In genomic region chr3:40893816-40894258, GRCm38 (mm10) we compare ENCODE assay signal across 8 mouse cellular contexts. TPM values are rescaled to one million over a fixed set of nuclear protein-coding genes. Genes with fewer than 3 reads are reported as not detected.
DNase-seq lines count a peak whose midpoint lies in the region; ATAC-seq and TF ChIP-seq lines count a peak whose summit lies in the region.
"Not testable (repeated sequence)": the region's sequence is repeated elsewhere in the genome, so short reads cannot be mapped to it uniquely, and the experiment has no call there.

No protein-coding gene starts in this region.

- H3K9ac ChIP-seq in MEL (ENCODE audit: control insufficient read depth, low read depth, low read length, poor library complexity, severe bottlenecking): peak overlapping the region; percentile 80
- H3K9ac ChIP-seq in lung, embryonic 16.5 days (ENCODE audit: low read length): peak overlapping the region; percentile 70

- H3K27ac ChIP-seq in MEL (ENCODE audit: control insufficient read depth, low read depth, low read length): not testable (repeated sequence)
- peak overlapping the region; percentile 14; the same call in 1 of the 2 replicates for H3K27ac ChIP-seq in cerebellum, adult 2 months (ENCODE audit: insufficient read depth, low read length)
- H3K27ac ChIP-seq in lung, embryonic 16.5 days (ENCODE audit: low read length): peak overlapping the region; percentile 44; the same call in 1 of the 2 replicates

- peak overlapping the region; percentile 58 for H3K4me2 ChIP-seq in lung, embryonic 16.5 days (ENCODE audit: low read depth, low read length)

- peak; percentile 97 to 98 for ATAC-seq in hematopoietic stem cell, adult 5-6 weeks (replicated peaks in 1 of 2; ENCODE audit: insufficient read depth in 1 of 2, low FRiP score in 2 of 2, low TSS enrichment in 1 of 2, low read depth in 1 of 2, poor library complexity in 2 of 2, severe bottlenecking in 2 of 2)
- ATAC-seq in lung, embryonic 16.5 days (ENCODE audit: low read depth): peak; percentile 100

- H3K4me3 ChIP-seq in MEL (ENCODE audit: control insufficient read depth in 1 of 2, insufficient read depth in 1 of 2, low read depth in 2 of 2, low read length in 2 of 2): peak overlapping the region; percentile 83 to 87
- H3K4me3 ChIP-seq in cerebellum, adult 2 months (replicated peaks; ENCODE audit: insufficient read depth, low read depth, low read length): peak overlapping the region; percentile 74
- H3K4me3 ChIP-seq in lung, embryonic 16.5 days (ENCODE audit: low read length): peak overlapping the region; percentile 56

- peak in 1 of 2 experiments; percentile 69; a peak in 2 of 4 replicates for TF ChIP-seq POLR2A in MEL (IDR thresholded peaks at IDR 0.05; ENCODE audit: control insufficient read depth in 1 of 2, insufficient read depth in 1 of 2, low read depth in 1 of 2, low read length in 2 of 2, poor library complexity in 1 of 2)
- not testable (repeated sequence) for TF ChIP-seq POLR2A in cerebellum, adult 2 months (IDR thresholded peaks at IDR 0.05; ENCODE audit: borderline replicate concordance, insufficient read depth, low read length)

- DNase-seq in MEL (ENCODE audit: low read depth, low spot score): peak; percentile 98
- DNase-seq in cerebellum, adult 2 months: peak; percentile 99 to 100
- DNase-seq in forelimb bud, embryonic 11.5 days (ENCODE audit: low read depth, low spot score): peak; percentile 99
- peak; percentile 95 for DNase-seq in layer of hippocampus, adult 9-10 months (ENCODE audit: low spot score)
- peak; percentile 88 for DNase-seq in ovary, postnatal 10 days (ENCODE audit: low spot score)
- peak; percentile 98 to 99 for DNase-seq in thymus, postnatal 10 days (ENCODE audit: low spot score in 2 of 2)

- not testable (repeated sequence) for H3K79me2 ChIP-seq in MEL (ENCODE audit: control insufficient read depth, insufficient read depth, low read length, poor library complexity)

- not testable (repeated sequence) for H3K27me3 ChIP-seq in MEL (ENCODE audit: control insufficient read depth in 1 of 2, insufficient read depth in 2 of 2, low read length in 2 of 2); cerebellum, adult 2 months (ENCODE audit: control insufficient read depth, insufficient read depth, low read length); lung, embryonic 16.5 days (ENCODE audit: control insufficient read depth, insufficient read depth, low read depth, low read length)

- peak; percentile 13 for TF ChIP-seq RAD21 in MEL (IDR thresholded peaks at IDR 0.05; ENCODE audit: low read depth, low read length)

- WGBS in cerebellum, adult 2 months: under 1% methylated on average over 38 of the region's 38 CpGs
- WGBS in lung, embryonic 16.5 days: under 1% methylated on average over 33 of the region's 38 CpGs

- H3K9me3 ChIP-seq in MEL (replicated peaks; ENCODE audit: insufficient read depth, low read length); lung, embryonic 16.5 days (ENCODE audit: control insufficient read depth, low read length): not testable (repeated sequence)

- TF ChIP-seq CTCF in MEL (IDR thresholded peaks at IDR 0.05 in 2 of 3, conservative IDR thresholded peaks at IDR 0.05 in 1 of 3; ENCODE audit: control insufficient read depth in 1 of 3, insufficient read depth in 1 of 3, low read depth in 2 of 3, low read length in 3 of 3, poor library complexity in 1 of 3, severe bottlenecking in 1 of 3): peak; percentile 18 to 53 (median 38); a peak in 4 of 6 replicates
- TF ChIP-seq CTCF in cerebellum, adult 2 months (IDR thresholded peaks at IDR 0.05; ENCODE audit: borderline replicate concordance, insufficient read depth, low read depth, low read length): peak; percentile 47; the same call in 1 of the 2 replicates

- TF ChIP-seq EP300 in MEL (IDR thresholded peaks at IDR 0.05; ENCODE audit: low read depth in 1 of 2, low read length in 2 of 2): not testable (repeated sequence)

- not testable (repeated sequence) for H3K36me3 ChIP-seq in MEL (ENCODE audit: control insufficient read depth in 1 of 2, insufficient read depth in 2 of 2, low read length in 2 of 2); lung, embryonic 16.5 days (ENCODE audit: control insufficient read depth, insufficient read depth, low read length)

- not testable (repeated sequence) for H3K4me1 ChIP-seq in MEL (ENCODE audit: control insufficient read depth in 1 of 2, insufficient read depth in 2 of 2, low read length in 2 of 2); cerebellum, adult 2 months (ENCODE audit: control insufficient read depth, insufficient read depth, low read length); lung, embryonic 16.5 days (replicated peaks; ENCODE audit: control insufficient read depth, insufficient read depth, low read length)

TF ChIP-seq in MEL, 35 proteins besides CTCF, POLR2A, EP300 and RAD21:
- TF ChIP-seq MXI1 (IDR thresholded peaks at IDR 0.05; ENCODE audit: low read depth, low read length) (peak; percentile 91), SMC3 (IDR thresholded peaks at IDR 0.05; ENCODE audit: low read depth, low read length) (peak; percentile 20; the same call in 1 of the 2 replicates), NELFE (IDR thresholded peaks at IDR 0.05; ENCODE audit: low read depth, low read length) (peak; percentile 50; the same call in 1 of the 2 replicates), CHD2 (IDR thresholded peaks at IDR 0.05; ENCODE audit: low read length) (peak; percentile 93), NRF1 (IDR thresholded peaks at IDR 0.05; ENCODE audit: insufficient read depth, low read depth, low read length, poor library complexity, severe bottlenecking) (peak; percentile 76), SIN3A (IDR thresholded peaks at IDR 0.05; ENCODE audit: low read length) (peak; percentile 82), TCF12 (IDR thresholded peaks at IDR 0.05; ENCODE audit: low read depth, low read length) (peak; percentile 32; the same call in 1 of the 2 replicates), HCFC1 (IDR thresholded peaks at IDR 0.05; ENCODE audit: low read depth, low read length) (peak; percentile 78), ELF1 (IDR thresholded peaks at IDR 0.05; ENCODE audit: low read depth, low read length) (peak; percentile 80), TBP (IDR thresholded peaks at IDR 0.05; ENCODE audit: low read depth, low read length) (0 out of 2 replicates have a peak, but pooled peaks have one; percentile 27)

RNA-seq across cellular contexts. Expression of gene 1700034I23Rik, which starts 8.5 kb away (rescaled TPM):
- not detected in 2 replicates for total RNA-seq in MEL (2012; rRNA removed)
- polyA plus RNA-seq in MEL (2012; ENCODE audit: insufficient read depth in 1 of 2, insufficient read length in 2 of 2, low read depth in 1 of 2, low replicate concordance in 2 of 2, missing spikeins in 1 of 2): not detected
- polyA plus RNA-seq in cerebellum, adult 2 months (2012; rRNA removed): 0.23 and 0.33 TPM in 2 replicates
- not detected in 2 replicates for total RNA-seq in hematopoietic stem cell, adult 5-6 weeks (2017)
- 0.14 and 0.20 TPM in 2 replicates for polyA plus RNA-seq in lung, embryonic 16.5 days (2015; fragmentation: Nextera tagmentation; extraction: Ambion mirVana)

RNA-seq across cellular contexts. Expression of gene Abhd18, which starts 47.1 kb away (rescaled TPM):
- 1.3 and 2.9 TPM in 2 replicates for total RNA-seq in MEL (2012; rRNA removed)
- 1 to 10 TPM in 1 of 2 experiments, not detected in 1; 3.6 TPM for polyA plus RNA-seq in MEL (2012; ENCODE audit: insufficient read depth in 1 of 2, insufficient read length in 2 of 2, low read depth in 1 of 2, low replicate concordance in 2 of 2, missing spikeins in 1 of 2)
- polyA plus RNA-seq in cerebellum, adult 2 months (2012; rRNA removed): 18.3 and 18.8 TPM in 2 replicates
- total RNA-seq in hematopoietic stem cell, adult 5-6 weeks (2017): 10.9 and 13.2 TPM in 2 replicates
- 7.2 and 8.6 TPM in 2 replicates for polyA plus RNA-seq in lung, embryonic 16.5 days (2015; fragmentation: Nextera tagmentation; extraction: Ambion mirVana)

RNA-seq across cellular contexts. Expression of gene Mfsd8, which starts 47.2 kb away (rescaled TPM):
- 3.2 and 4.0 TPM in 2 replicates for total RNA-seq in MEL (2012; rRNA removed)
- polyA plus RNA-seq in MEL (2012; ENCODE audit: insufficient read depth in 1 of 2, insufficient read length in 2 of 2, low read depth in 1 of 2, low replicate concordance in 2 of 2, missing spikeins in 1 of 2): 1 to 10 TPM in 1 of 2 experiments, not detected in 1; 6.4 TPM
- 8.8 and 9.1 TPM in 2 replicates for polyA plus RNA-seq in cerebellum, adult 2 months (2012; rRNA removed)
- total RNA-seq in hematopoietic stem cell, adult 5-6 weeks (2017): 5.4 and 8.9 TPM in 2 replicates
- 7.1 and 7.4 TPM in 2 replicates for polyA plus RNA-seq in lung, embryonic 16.5 days (2015; fragmentation: Nextera tagmentation; extraction: Ambion mirVana)

RNA-seq across cellular contexts. Expression of gene Larp1b, which starts 55.8 kb away (rescaled TPM):
- 30.1 and 30.4 TPM in 2 replicates for total RNA-seq in MEL (2012; rRNA removed)
- polyA plus RNA-seq in MEL (2012; ENCODE audit: insufficient read depth in 1 of 2, insufficient read length in 2 of 2, low read depth in 1 of 2, low replicate concordance in 2 of 2, missing spikeins in 1 of 2): 10 to 100 TPM in 1 of 2 experiments, not detected in 1; 33.3 TPM
- 20.4 and 21.9 TPM in 2 replicates for polyA plus RNA-seq in cerebellum, adult 2 months (2012; rRNA removed)
- 18.8 and 20.3 TPM in 2 replicates for total RNA-seq in hematopoietic stem cell, adult 5-6 weeks (2017)
- 3.1 and 4.5 TPM in 2 replicates for polyA plus RNA-seq in lung, embryonic 16.5 days (2015; fragmentation: Nextera tagmentation; extraction: Ambion mirVana)
